Mouse (Mus musculus) kidney, postnatal 0 days (tissue): ENCODE measurements around the gene Cep170. TPM values are rescaled to one million over a fixed set of nuclear protein-coding genes. Genes with fewer than 3 reads are reported as not detected.

ENCODE experiments used
- ATAC-seq: fragments of 200-750 bp; cut with Nextera tagmentation; replicated peaks from 2 replicates; pipeline ENCODE4 v1.8.0; 2017; ENCODE audit warnings: low read depth, moderate number of reproducible peaks, moderate TSS enrichment, moderate library complexity; ENCODE audit not compliant: low FRiP score
- DNase-seq: peaks from one replicate; pipeline ENCODE4 v3.0.0-alpha.2; 2016; ENCODE audit warnings: low spot score
- H3K27ac ChIP-seq: fragments of 300-500 bp; sonication (generic); 2 replicates; pipeline ENCODE4 v1.5.1; 2014; ENCODE audit warnings: mild to moderate bottlenecking
- H3K27me3 ChIP-seq: fragments of 300-500 bp; sonication (generic); 2 replicates; pipeline ENCODE4 v1.6.1; 2014; ENCODE audit warnings: low read length, mixed read lengths; ENCODE audit not compliant: insufficient read depth
- H3K36me3 ChIP-seq: fragments of 300-500 bp; sonication (generic); 2 replicates; pipeline ENCODE4 v1.6.1; 2014; ENCODE audit warnings: low read length, mixed read lengths; ENCODE audit not compliant: insufficient read depth
- H3K4me1 ChIP-seq: fragments of 300-500 bp; sonication (generic); replicated peaks from 2 replicates; pipeline ENCODE4 v1.6.1; 2014; ENCODE audit warnings: antibody characterized with exemption, low read length, mixed read lengths; ENCODE audit not compliant: insufficient read depth
- H3K4me2 ChIP-seq: fragments of 300-500 bp; sonication (generic); 2 replicates; pipeline ENCODE4 v1.6.1; 2014; ENCODE audit warnings: mild to moderate bottlenecking, low read length, moderate library complexity, mixed read lengths
- H3K4me3 ChIP-seq: fragments of 300-500 bp; sonication (generic); replicated peaks from 2 replicates; pipeline ENCODE4 v1.5.1; 2014; ENCODE audit warnings: low read depth, low read length
- H3K9ac ChIP-seq: fragments of 300-500 bp; sonication (generic); 2 replicates; pipeline ENCODE4 v1.6.1; 2014; ENCODE audit warnings: low read depth, low read length
- H3K9me3 ChIP-seq: fragments of 300-500 bp; sonication (generic); replicated peaks from 2 replicates; pipeline ENCODE4 v1.6.1; 2016; ENCODE audit warnings: low read length, inconsistent platforms, mixed read lengths
- CTCF ChIP-seq: IDR thresholded peaks from 2 replicates; pipeline ENCODE4 v1.5.1; 2016; ENCODE audit warnings: antibody characterized with exemption, low read depth, mild to moderate bottlenecking, moderate library complexity
- WGBS: fragments of 180-500 bp; shearing (Covaris S2); extraction: QIAGEN DNeasy Blood & Tissue Kit; methylation state at CpG from one replicate; pipeline ENCODE4 v1.1.7; 2014; 5-methylcytosine and 5-hydroxymethylcytosine counted together
- polyA plus RNA-seq: library from polyadenylated mRNA; unstranded; fragments of >200 nt; fragmentation: Nextera tagmentation; extraction: Ambion mirVana; gene quantifications from 2 replicates; pipeline ENCODE4 v1.2.1, GENCODE M21; 2015

Gene Cep170
- polyA plus RNA-seq, 1 experiment from 2014 or later = 11.9 TPM

DNA sequence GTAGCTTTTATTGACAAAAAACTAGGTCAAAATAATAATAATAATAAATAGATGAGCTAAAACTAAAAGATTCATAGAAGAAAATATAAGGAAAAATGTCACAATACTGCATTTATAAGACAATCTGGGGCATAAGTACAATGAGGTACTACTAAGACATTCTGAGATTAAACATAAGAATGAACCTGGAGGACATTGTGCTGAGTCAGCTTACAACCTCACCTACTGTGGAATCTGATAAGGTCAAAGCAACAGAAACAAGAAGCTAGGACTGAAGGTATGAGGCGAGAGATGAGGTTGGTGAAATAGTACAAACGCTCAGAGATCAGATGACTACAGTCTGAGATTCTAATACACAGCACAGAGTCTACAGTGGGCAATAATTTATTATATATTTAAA lies 86.5 kb downstream of the Cep170 start:
- no peak for DNase-seq
- no peaks in the 10 kb centered on the region for H3K36me3 ChIP-seq
- no peak overlapping the region for H3K9ac ChIP-seq
- TF ChIP-seq CTCF = no peak
- no peaks in the 10 kb centered on the region for H3K4me1 ChIP-seq
- H3K4me2 ChIP-seq = no peak overlapping the region
- ATAC-seq = no peak
- H3K4me3 ChIP-seq = no peak overlapping the region
- no peaks in the 10 kb centered on the region for H3K27me3 ChIP-seq
- no peak overlapping the region for H3K27ac ChIP-seq
- WGBS = 83% methylated on average over 2 of the region's 2 CpGs
- no peaks in the 10 kb centered on the region for H3K9me3 ChIP-seq

DNA sequence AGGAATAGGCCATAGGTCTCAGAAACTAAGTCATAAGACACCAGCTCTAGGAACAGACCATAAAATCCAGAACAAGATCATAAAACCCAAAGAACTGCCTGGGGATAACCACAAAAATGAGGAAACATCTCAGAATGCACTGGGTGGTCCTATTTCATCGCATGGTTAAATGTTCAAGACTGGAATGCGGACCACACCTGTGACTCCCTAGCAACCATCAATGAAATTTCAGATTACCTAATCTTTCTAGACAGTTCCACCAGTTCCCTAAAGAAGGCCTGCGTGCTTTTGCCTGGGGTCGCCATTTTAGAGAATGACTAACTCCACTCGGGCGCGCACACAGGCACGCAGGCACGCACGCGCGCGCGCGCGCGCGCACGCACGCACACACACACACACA lies 89.1 kb downstream of the Cep170 start:
- no peaks in the 10 kb centered on the region for H3K4me1 ChIP-seq
- H3K9me3 ChIP-seq = no peaks in the 10 kb centered on the region
- no peaks in the 10 kb centered on the region for H3K27me3 ChIP-seq
- ATAC-seq (no peak), DNase-seq (no peak)
- no peaks in the 10 kb centered on the region for H3K36me3 ChIP-seq
- TF ChIP-seq CTCF = no peak
- no peak overlapping the region for H3K4me2 ChIP-seq
- no peak overlapping the region for H3K4me3 ChIP-seq
- no peak overlapping the region for H3K9ac ChIP-seq
- WGBS = 86% methylated on average over 20 of the region's 20 CpGs
- no peak overlapping the region for H3K27ac ChIP-seq

GRCm38 (mm10) chr1:176723858-176724713 lies 89.8 kb downstream of the Cep170 start:
- no peak for ATAC-seq
- H3K9ac ChIP-seq = no peak overlapping the region
- DNase-seq = no peak
- H3K36me3 ChIP-seq = no peaks in the 10 kb centered on the region
- no peak overlapping the region for H3K4me2 ChIP-seq
- H3K27ac ChIP-seq = no peak overlapping the region
- no peaks in the 10 kb centered on the region for H3K27me3 ChIP-seq
- no peak for TF ChIP-seq CTCF
- H3K9me3 ChIP-seq = no peaks in the 10 kb centered on the region
- H3K4me1 ChIP-seq = no peaks in the 10 kb centered on the region
- H3K4me3 ChIP-seq = no peak overlapping the region
- WGBS = 78% methylated on average over 8 of the region's 8 CpGs

DNA sequence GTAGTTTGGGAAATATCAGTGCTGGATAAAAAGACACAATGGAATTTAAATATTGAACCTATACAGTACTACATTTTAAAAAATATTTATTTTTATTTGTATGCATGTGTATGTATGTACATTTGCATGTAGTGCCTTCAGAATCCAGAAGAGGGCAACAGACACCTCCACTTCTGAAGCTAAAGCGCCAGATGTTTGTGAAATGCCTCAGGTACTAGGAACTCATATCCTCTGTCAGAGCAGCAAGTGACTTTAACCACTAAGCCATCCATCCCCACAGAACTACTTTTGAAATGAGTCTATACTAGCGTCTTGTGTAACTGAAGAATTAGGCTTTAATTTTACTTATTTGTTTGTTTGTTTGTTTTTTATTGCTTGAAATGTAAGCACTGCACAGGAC lies 101.4 kb downstream of the Cep170 start:
- H3K4me1 ChIP-seq = no peaks in the 10 kb centered on the region
- H3K27ac ChIP-seq = no peak overlapping the region
- no peaks in the 10 kb centered on the region for H3K9me3 ChIP-seq
- 36% methylated on average over 2 of the region's 2 CpGs for WGBS
- H3K36me3 ChIP-seq = no peaks in the 10 kb centered on the region
- no peak overlapping the region for H3K9ac ChIP-seq
- no peaks in the 10 kb centered on the region for H3K27me3 ChIP-seq
- TF ChIP-seq CTCF = peak; percentile 77
- H3K4me3 ChIP-seq = no peak overlapping the region
- ATAC-seq (0 out of 2 replicates have a peak, but pooled peaks have one; percentile 13), DNase-seq (peak; percentile 75)
- H3K4me2 ChIP-seq = no peak overlapping the region

DNA sequence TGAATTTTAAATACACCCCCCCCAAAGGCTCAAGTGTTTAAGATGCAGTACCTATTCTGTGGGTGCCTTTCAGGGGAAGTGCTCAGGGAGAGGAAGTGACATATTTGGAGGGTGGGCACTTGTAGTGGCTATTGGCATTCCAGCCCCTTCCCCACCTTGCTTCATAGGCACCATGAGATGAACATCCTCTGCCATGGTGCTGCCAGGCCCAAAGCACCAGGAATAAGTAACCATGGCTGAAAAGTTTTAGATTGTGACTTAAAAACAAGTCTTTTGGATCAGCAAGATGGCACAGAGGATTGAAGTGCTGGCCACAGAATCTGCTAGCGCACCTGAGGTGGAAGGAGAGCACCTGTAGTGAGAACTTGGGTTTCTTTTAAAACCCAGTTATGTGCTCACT lies 113.6 kb downstream of the Cep170 start:
- Histone ChIP-seq H3K4me3 (no peak overlapping the region), H3K4me1 (no peaks in the 10 kb centered on the region), H3K9ac (no peak overlapping the region), H3K4me2 (no peak overlapping the region), H3K9me3 (no peaks in the 10 kb centered on the region), H3K27me3 (no peaks in the 10 kb centered on the region), H3K36me3 (no peaks in the 10 kb centered on the region), H3K27ac (no peak overlapping the region)
- no peak for DNase-seq
- no peak for TF ChIP-seq CTCF
- ATAC-seq = no peak
- WGBS = 91% methylated on average over 1 of the region's 1 CpGs

DNA sequence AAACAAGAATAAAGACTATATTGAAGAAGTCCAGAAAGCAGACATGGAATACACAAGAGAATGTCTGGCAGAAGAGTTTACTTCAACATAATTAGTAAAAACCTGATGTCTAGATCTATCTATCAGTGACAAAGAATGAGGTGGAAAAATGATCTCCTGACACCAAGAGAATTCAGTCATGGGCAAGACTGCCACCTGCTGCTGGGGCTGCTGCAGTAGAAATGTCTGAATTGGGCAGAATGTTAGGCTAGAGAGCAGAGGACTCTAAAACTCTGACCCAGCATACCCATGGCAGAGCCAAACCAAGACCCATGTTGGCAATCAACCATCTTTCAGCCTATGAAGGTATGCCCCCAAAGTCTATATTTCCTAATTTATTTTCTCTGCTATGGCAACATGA lies 114.1 kb downstream of the Cep170 start:
- Histone ChIP-seq H3K27me3 (no peaks in the 10 kb centered on the region), H3K36me3 (no peaks in the 10 kb centered on the region), H3K4me2 (no peak overlapping the region), H3K27ac (no peak overlapping the region), H3K4me3 (no peak overlapping the region), H3K9ac (no peak overlapping the region), H3K9me3 (no peaks in the 10 kb centered on the region), H3K4me1 (no peaks in the 10 kb centered on the region)
- peak; percentile 74 for TF ChIP-seq CTCF
- ATAC-seq (no peak), DNase-seq (peak; percentile 35)
